Mouse (Mus musculus) C2C12 (cell line): ENCODE results near the gene Rab5if. TPM values are rescaled to one million over a fixed set of nuclear protein-coding genes. Genes with fewer than 3 reads are reported as not detected.

ENCODE experiments used
- H3K27me3 ChIP-seq: one replicate; pipeline ENCODE4 v1.6.1; 2011; ENCODE audit not compliant: control insufficient read depth, insufficient read depth, insufficient read length
- H3K36me3 ChIP-seq: one replicate; pipeline ENCODE4 v1.6.1; 2011; ENCODE audit not compliant: control insufficient read depth, insufficient read depth
- H3K4me3 ChIP-seq: one replicate; pipeline ENCODE4 v1.5.1; 2011; ENCODE audit warnings: mild to moderate bottlenecking, control low read depth; ENCODE audit not compliant: poor library complexity, insufficient read depth, severe bottlenecking
- H3K79me2 ChIP-seq: one replicate; pipeline ENCODE4 v1.6.1; 2011; ENCODE audit not compliant: control insufficient read depth, insufficient read depth
- H3K79me3 ChIP-seq: one replicate; pipeline ENCODE4 v1.6.1; 2011; ENCODE audit warnings: low read depth, control low read depth
- H3ac ChIP-seq: one replicate; pipeline ENCODE3; 2011; ENCODE audit warnings: low read depth; ENCODE audit not compliant: control insufficient read depth, insufficient read length
- CEBPB ChIP-seq: IDR thresholded peaks from one replicate; pipeline ENCODE4 v1.6.1; 2011; ENCODE audit warnings: low read depth, mild to moderate bottlenecking, control low read depth, moderate library complexity
- CTCF ChIP-seq: IDR thresholded peaks from one replicate; pipeline ENCODE4 v1.5.1; 2011; ENCODE audit not compliant: control insufficient read depth, insufficient read depth, insufficient read length
- FOSL1 ChIP-seq: IDR thresholded peaks from one replicate; pipeline ENCODE4 v1.8.0; 2011; ENCODE audit warnings: mild to moderate bottlenecking, low read length; ENCODE audit not compliant: poor library complexity, insufficient read depth, severe bottlenecking
- MAX ChIP-seq: IDR thresholded peaks from one replicate; pipeline ENCODE4 v1.6.1; 2011; ENCODE audit warnings: mild to moderate bottlenecking, control low read depth
- MYOD1 ChIP-seq: IDR thresholded peaks from one replicate; pipeline ENCODE4 v1.6.1; 2011; ENCODE audit warnings: low read depth; ENCODE audit not compliant: control insufficient read depth, insufficient read length
- MYOG ChIP-seq: IDR thresholded peaks from one replicate; pipeline ENCODE4 v1.6.1; 2011; ENCODE audit not compliant: control insufficient read depth, insufficient read length; ENCODE audit errors: extremely low read depth
- USF1 ChIP-seq: IDR thresholded peaks from one replicate; pipeline ENCODE4 v1.6.1; 2011; ENCODE audit warnings: low read depth, mild to moderate bottlenecking, control low read depth, moderate library complexity
- polyA plus RNA-seq: library from polyadenylated mRNA; unstranded; fragments of >200 nt; fragmentation: generic; extraction: Trizol; gene quantifications from one replicate; pipeline ENCODE4 v1.2.1, GENCODE M21; 2012; ENCODE audit warnings: missing spikeins

Rab5if gene
- polyA plus RNA-seq, 1 experiment: 228 TPM

- TF ChIP-seq MYOG: no peak
- no peak for TF ChIP-seq CTCF
- no peak for TF ChIP-seq FOSL1
- no peak for TF ChIP-seq MAX
- TF ChIP-seq CEBPB: no peak
- TF ChIP-seq MYOD1: no peak
These were observed 56.9 kb downstream of the Rab5if start for GRCm38 (mm10) chr2:156919796-156920195.

DNA sequence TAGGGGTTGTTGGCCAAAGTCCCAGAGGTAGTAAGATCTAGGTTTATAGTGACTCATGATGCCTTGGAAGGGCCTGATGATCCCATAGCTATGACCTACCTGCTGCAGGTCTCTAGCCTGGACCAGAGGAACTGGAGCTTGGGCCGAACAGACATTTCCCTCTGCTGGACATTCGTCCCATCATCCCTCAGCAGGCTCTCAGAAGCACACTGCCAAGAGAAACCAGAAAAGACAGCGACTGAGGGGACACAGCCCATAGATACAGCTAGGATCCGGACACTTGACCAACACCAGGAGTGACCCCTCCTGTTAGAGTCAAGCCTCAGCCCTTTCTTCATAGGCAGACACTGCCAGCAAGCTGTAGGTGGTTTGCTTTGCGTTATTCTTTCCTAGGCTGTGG is 60.1 kb downstream of the Rab5if start:
- H3ac ChIP-seq: no peak overlapping the region
- no peaks in the 10 kb centered on the region for H3K36me3 ChIP-seq
- H3K79me3 ChIP-seq: no peaks in the 10 kb centered on the region
- H3K4me3 ChIP-seq: no peak overlapping the region
- H3K79me2 ChIP-seq: no peaks in the 10 kb centered on the region
- H3K27me3 ChIP-seq: no peaks in the 10 kb centered on the region
- TF ChIP-seq CTCF (no peak), USF1 (no peak), FOSL1 (no peak), MAX (no peak), CEBPB (no peak), MYOD1 (no peak), MYOG (no peak)

More at GRCm38 (mm10) chr2:156919796-156920195, 56.9 kb downstream of the Rab5if start:
- Histone ChIP-seq H3K36me3 (no peaks in the 10 kb centered on the region), H3ac (no peak overlapping the region), H3K79me2 (no peaks in the 10 kb centered on the region), H3K4me3 (no peak overlapping the region), H3K79me3 (no peaks in the 10 kb centered on the region), H3K27me3 (no peaks in the 10 kb centered on the region)

Other genes with a start within 250 kb of the Rab5if start
- 40.7 TPM for gene Dlgap4, start 249.4 kb upstream of the Rab5if start, polyA plus RNA-seq
- gene Myl9, start 87.7 kb upstream of the Rab5if start, polyA plus RNA-seq: 954 TPM
- 19.6 TPM for gene Tgif2, start 23.1 kb upstream of the Rab5if start, polyA plus RNA-seq
- gene 4930518I15Rik, start 5.2 kb upstream of the Rab5if start, polyA plus RNA-seq: 0.27 TPM
- 0.13 TPM for gene Sla2, start 24.1 kb downstream of the Rab5if start, polyA plus RNA-seq
- 29.1 TPM for gene Ndrg3, start 128.9 kb downstream of the Rab5if start, polyA plus RNA-seq
- 12.0 TPM for gene Dsn1, start 144.0 kb downstream of the Rab5if start, polyA plus RNA-seq
- 13.9 TPM for gene Soga1, start 216.1 kb downstream of the Rab5if start, polyA plus RNA-seq
- not detected for gene Tldc2, start 223.9 kb downstream of the Rab5if start, polyA plus RNA-seq